Mouse (Mus musculus): ENCODE results near the gene Sbno2.
A peak's percentile ranks its signal among the peaks of the same experiment; 100 is the strongest.

Sbno2 gene

GRCm38 (mm10) chr10:80036832-80037231 lies 68.5 kb downstream of the Sbno2 start:
- DNase-seq (ENCODE audit: low spot score in 2 of 2) = no peak

GRCm38 (mm10) chr10:80035686-80036085 lies 69.7 kb downstream of the Sbno2 start:
- no peak for DNase-seq (ENCODE audit: low spot score in 2 of 2)

GRCm38 (mm10) chr10:80035148-80035547 lies 70.2 kb downstream of the Sbno2 start:
- no peak for DNase-seq (ENCODE audit: low spot score in 2 of 2)

GRCm38 (mm10) chr10:80033511-80034391 lies 71.6 kb downstream of the Sbno2 start:
- DNase-seq (ENCODE audit: low spot score in 2 of 2) = peak; percentile 83 to 86

- DNase-seq (ENCODE audit: low spot score in 2 of 2) = peak; percentile 93 to 96
Observed at GRCm38 (mm10) chr10:80032799-80033480, 72.4 kb downstream of the Sbno2 start.

- DNase-seq (ENCODE audit: low spot score in 2 of 2) = no peak
Observed at GRCm38 (mm10) chr10:80030736-80031135, 74.6 kb downstream of the Sbno2 start.

GRCm38 (mm10) chr10:80030191-80030590 lies 75.2 kb downstream of the Sbno2 start:
- peak; percentile 80 to 90 for DNase-seq (ENCODE audit: low spot score in 2 of 2)

- no peak for DNase-seq (ENCODE audit: low spot score in 2 of 2)
Observed at GRCm38 (mm10) chr10:80028521-80028846, 76.9 kb downstream of the Sbno2 start.

GRCm38 (mm10) chr10:80027681-80028520 lies 77.5 kb downstream of the Sbno2 start:
- no peak for DNase-seq (ENCODE audit: low spot score in 2 of 2)

GRCm38 (mm10) chr10:80025889-80026288 lies 79.5 kb downstream of the Sbno2 start:
- DNase-seq (ENCODE audit: low spot score in 2 of 2) = peak; percentile 53 to 57

GRCm38 (mm10) chr10:80025463-80025862 lies 79.9 kb downstream of the Sbno2 start:
- DNase-seq (ENCODE audit: low spot score in 2 of 2) = no peak

GRCm38 (mm10) chr10:80025044-80025347 lies 80.4 kb downstream of the Sbno2 start:
- no peak for DNase-seq (ENCODE audit: low spot score in 2 of 2)

- peak; percentile 89 to 90 for DNase-seq (ENCODE audit: low spot score in 2 of 2)
Observed at GRCm38 (mm10) chr10:80024229-80025043, 80.9 kb downstream of the Sbno2 start.

GRCm38 (mm10) chr10:80023758-80024157 lies 81.6 kb downstream of the Sbno2 start:
- peak in 1 of 2 experiments; percentile 34 for DNase-seq (ENCODE audit: low spot score in 2 of 2)

- DNase-seq (ENCODE audit: low spot score in 2 of 2) = peak in 1 of 2 experiments; percentile 28
Observed at GRCm38 (mm10) chr10:80022806-80023205, 82.6 kb downstream of the Sbno2 start.

- DNase-seq (ENCODE audit: low spot score in 2 of 2) = no peak
Observed at GRCm38 (mm10) chr10:80022164-80022563, 83.2 kb downstream of the Sbno2 start.

GRCm38 (mm10) chr10:80021320-80021641 lies 84.1 kb downstream of the Sbno2 start:
- no peak for DNase-seq (ENCODE audit: low spot score in 2 of 2)

GRCm38 (mm10) chr10:80020603-80021319 lies 84.6 kb downstream of the Sbno2 start:
- DNase-seq (ENCODE audit: low spot score in 2 of 2) = no peak

GRCm38 (mm10) chr10:80020191-80020590 lies 85.2 kb downstream of the Sbno2 start:
- DNase-seq (ENCODE audit: low spot score in 2 of 2) = no peak

- DNase-seq (ENCODE audit: low spot score in 2 of 2) = no peak
Observed at GRCm38 (mm10) chr10:80019471-80020131, 85.8 kb downstream of the Sbno2 start.
